Mouse (Mus musculus) neural tube, embryonic 11.5 days (tissue): ENCODE measurements around the gene Nfkbil1. TPM values are rescaled to one million over a fixed set of nuclear protein-coding genes. Genes with fewer than 3 reads are reported as not detected.
A peak's percentile ranks its signal among the peaks of the same experiment; 100 is the strongest.

Experiments used
- ATAC-seq: fragments of 200-750 bp; cut with Nextera tagmentation; 2 replicates; pipeline ENCODE4 v1.8.0; 2017; ENCODE audit warnings: moderate number of reproducible peaks, mild to moderate bottlenecking, moderate TSS enrichment, moderate library complexity; ENCODE audit not compliant: insufficient read depth, low FRiP score, low TSS enrichment
- DNase-seq: peaks from one replicate; pipeline ENCODE4 v3.0.0-alpha.2; 2015; ENCODE audit warnings: low spot score
- H3K27ac ChIP-seq: fragments of 300-500 bp; sonication (generic); 2 replicates; pipeline ENCODE4 v1.5.1; 2014; ENCODE audit warnings: low read depth, mild to moderate bottlenecking, low read length
- H3K27me3 ChIP-seq: fragments of 300-500 bp; sonication (generic); 2 replicates; pipeline ENCODE4 v1.6.1; 2014; ENCODE audit warnings: mild to moderate bottlenecking, low read length, mixed read lengths; ENCODE audit not compliant: control insufficient read depth, insufficient read depth
- H3K36me3 ChIP-seq: fragments of 300-500 bp; sonication (generic); 2 replicates; pipeline ENCODE4 v1.6.1; 2014; ENCODE audit warnings: mild to moderate bottlenecking, low read length, moderate library complexity, mixed read lengths; ENCODE audit not compliant: control insufficient read depth, insufficient read depth
- H3K4me1 ChIP-seq: fragments of 300-500 bp; sonication (generic); 2 replicates; pipeline ENCODE4 v1.6.1; 2014; ENCODE audit warnings: low read length, mixed read lengths; ENCODE audit not compliant: control insufficient read depth, insufficient read depth
- H3K4me2 ChIP-seq: fragments of 300-500 bp; sonication (generic); 2 replicates; pipeline ENCODE4 v1.6.1; 2014; ENCODE audit warnings: low read depth, mild to moderate bottlenecking, moderate library complexity
- H3K4me3 ChIP-seq: fragments of 300-500 bp; sonication (generic); 2 replicates; pipeline ENCODE4 v1.5.1; 2014; ENCODE audit warnings: low read depth, low read length
- H3K9ac ChIP-seq: fragments of 300-500 bp; sonication (generic); 2 replicates; pipeline ENCODE4 v1.6.1; 2014; ENCODE audit warnings: mild to moderate bottlenecking, low read length
- H3K9me3 ChIP-seq: fragments of 300-500 bp; sonication (generic); 2 replicates; pipeline ENCODE4 v1.6.1; 2016; ENCODE audit warnings: low read length; ENCODE audit not compliant: control insufficient read depth
- WGBS: fragments of 180-500 bp; shearing (Covaris S2); extraction: QIAGEN DNeasy Blood & Tissue Kit; methylation state at CpG from one replicate; pipeline ENCODE4 v1.1.7; 2014; 5-methylcytosine and 5-hydroxymethylcytosine counted together
- polyA plus RNA-seq: library from polyadenylated mRNA; unstranded; fragments of >200 nt; fragmentation: Nextera tagmentation; extraction: Ambion mirVana; gene quantifications from 2 replicates; pipeline ENCODE4 v1.2.1, GENCODE M21; 2014

Gene Nfkbil1
- polyA plus RNA-seq, 1 experiment from 2014 or later, result 5.0 TPM

GRCm38 (mm10) chr17:35267399-35268086 is 32.0 kb upstream of the Nfkbil1 start:
- WGBS, result 80% methylated on average over 1 of the region's 1 CpGs
- no peak for DNase-seq

DNA sequence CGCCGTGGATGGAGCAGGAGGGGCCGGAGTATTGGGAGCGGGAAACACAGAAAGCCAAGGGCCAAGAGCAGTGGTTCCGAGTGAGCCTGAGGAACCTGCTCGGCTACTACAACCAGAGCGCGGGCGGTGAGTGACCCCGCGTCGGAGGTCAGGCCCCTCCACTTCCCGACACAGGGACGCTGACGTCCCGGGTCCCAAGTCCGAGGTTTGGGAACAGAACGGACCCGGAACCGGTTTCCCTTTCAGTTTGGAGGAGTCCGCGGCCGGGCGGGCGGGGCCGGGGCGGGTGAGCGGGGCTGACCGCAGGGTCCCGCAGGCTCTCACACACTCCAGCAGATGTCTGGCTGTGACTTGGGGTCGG is 27.9 kb upstream of the Nfkbil1 start:
- H3K27me3 ChIP-seq, result no peaks in the 10 kb centered on the region
- H3K36me3 ChIP-seq, result no peaks in the 10 kb centered on the region
- DNase-seq, result peak; percentile 19
- H3K9me3 ChIP-seq, result no peaks in the 10 kb centered on the region
- no peaks in the 10 kb centered on the region for H3K4me1 ChIP-seq
- H3K4me3 ChIP-seq, result peak overlapping the region; percentile 66
- peak overlapping the region; percentile 91 for H3K4me2 ChIP-seq
- H3K27ac ChIP-seq, result no peak overlapping the region
- peak; percentile 37 for ATAC-seq
- peak overlapping the region; percentile 73 for H3K9ac ChIP-seq
- WGBS, result 3% methylated on average over 31 of the region's 31 CpGs

More at GRCm38 (mm10) chr17:35267399-35268086, 32.0 kb upstream of the Nfkbil1 start:
- no peak for ATAC-seq
- Histone ChIP-seq H3K4me2 (no peak overlapping the region), H3K27ac (no peak overlapping the region), H3K4me3 (no peak overlapping the region), H3K36me3 (no peaks in the 10 kb centered on the region), H3K9me3 (no peaks in the 10 kb centered on the region), H3K27me3 (no peaks in the 10 kb centered on the region), H3K4me1 (no peaks in the 10 kb centered on the region), H3K9ac (no peak overlapping the region)

- H3K4me1 ChIP-seq, result no peaks in the 10 kb centered on the region
- DNase-seq, result peak; percentile 86
- peak; percentile 92 for ATAC-seq
- H3K9me3 ChIP-seq, result no peaks in the 10 kb centered on the region
- WGBS, result under 1% methylated on average over 71 of the region's 73 CpGs
- peak within 1 kb of the TSS; percentile 73 for H3K9ac ChIP-seq
- H3K4me2 ChIP-seq, result peak within 1 kb of the TSS; percentile 91
- H3K27me3 ChIP-seq, result no peaks in the 10 kb centered on the region
- H3K27ac ChIP-seq, result no peak within 1 kb of the TSS
- H3K36me3 ChIP-seq, result no peaks in the 10 kb centered on the region
- H3K4me3 ChIP-seq, result peak within 1 kb of the TSS; percentile 66
Measured at GRCm38 (mm10) chr17:35262664-35263522, 27.3 kb upstream of the Nfkbil1 start, which contains the start of gene H2-D1. TSS of gene H2-D1 (plus strand) at chr17:35262730.

DNA sequence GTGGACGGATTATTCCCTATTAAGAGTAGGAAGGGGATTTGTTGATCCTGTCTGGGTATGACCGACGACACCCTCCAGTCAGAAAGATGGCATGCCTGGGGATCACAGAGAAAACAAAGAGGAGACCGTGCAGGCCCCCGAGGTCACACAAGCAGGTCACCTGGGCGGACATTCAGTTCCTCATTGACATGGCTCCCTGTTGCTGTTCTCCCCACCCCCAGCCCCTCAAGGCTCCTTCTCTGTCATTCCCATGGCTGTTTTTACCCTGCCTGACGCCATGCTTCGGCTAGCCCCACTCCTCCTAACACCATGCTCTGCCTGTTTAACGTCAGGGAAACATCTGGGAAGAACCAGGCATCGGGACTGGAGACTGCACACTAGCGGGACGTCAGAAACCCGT is 26.1 kb upstream of the Nfkbil1 start:
- no peaks in the 10 kb centered on the region for H3K9me3 ChIP-seq
- no peaks in the 10 kb centered on the region for H3K27me3 ChIP-seq
- H3K4me2 ChIP-seq, result no peak overlapping the region
- H3K4me3 ChIP-seq, result no peak overlapping the region
- no peaks in the 10 kb centered on the region for H3K36me3 ChIP-seq
- no peak overlapping the region for H3K27ac ChIP-seq
- ATAC-seq, result no peak
- H3K4me1 ChIP-seq, result no peaks in the 10 kb centered on the region
- WGBS, result 75% methylated on average over 13 of the region's 13 CpGs
- no peak for DNase-seq
- H3K9ac ChIP-seq, result no peak overlapping the region

- WGBS, result 82% methylated on average over 4 of the region's 4 CpGs
- no peaks in the 10 kb centered on the region for H3K36me3 ChIP-seq
- no peak for DNase-seq
Measured at GRCm38 (mm10) chr17:35259621-35260020, 24.0 kb upstream of the Nfkbil1 start.

GRCm38 (mm10) chr17:35258492-35259478 is 23.2 kb upstream of the Nfkbil1 start:
- Histone ChIP-seq H3K4me2 (no peak overlapping the region), H3K27ac (no peak overlapping the region), H3K27me3 (no peaks in the 10 kb centered on the region), H3K36me3 (peaks cover 4% of the 10 kb centered on the region; the same call in 1 of the 2 replicates), H3K9me3 (no peaks in the 10 kb centered on the region), H3K9ac (no peak overlapping the region), H3K4me3 (no peak overlapping the region), H3K4me1 (no peaks in the 10 kb centered on the region)
- 68% methylated on average over 13 of the region's 14 CpGs for WGBS
- ATAC-seq (no peak), DNase-seq (no peak)

More at GRCm38 (mm10) chr17:35259621-35260020, 24.0 kb upstream of the Nfkbil1 start:
- Histone ChIP-seq H3K9me3 (no peaks in the 10 kb centered on the region), H3K27ac (no peak overlapping the region), H3K4me1 (no peaks in the 10 kb centered on the region), H3K4me3 (no peak overlapping the region), H3K4me2 (no peak overlapping the region), H3K9ac (no peak overlapping the region), H3K27me3 (no peaks in the 10 kb centered on the region)
- no peak for ATAC-seq

DNA sequence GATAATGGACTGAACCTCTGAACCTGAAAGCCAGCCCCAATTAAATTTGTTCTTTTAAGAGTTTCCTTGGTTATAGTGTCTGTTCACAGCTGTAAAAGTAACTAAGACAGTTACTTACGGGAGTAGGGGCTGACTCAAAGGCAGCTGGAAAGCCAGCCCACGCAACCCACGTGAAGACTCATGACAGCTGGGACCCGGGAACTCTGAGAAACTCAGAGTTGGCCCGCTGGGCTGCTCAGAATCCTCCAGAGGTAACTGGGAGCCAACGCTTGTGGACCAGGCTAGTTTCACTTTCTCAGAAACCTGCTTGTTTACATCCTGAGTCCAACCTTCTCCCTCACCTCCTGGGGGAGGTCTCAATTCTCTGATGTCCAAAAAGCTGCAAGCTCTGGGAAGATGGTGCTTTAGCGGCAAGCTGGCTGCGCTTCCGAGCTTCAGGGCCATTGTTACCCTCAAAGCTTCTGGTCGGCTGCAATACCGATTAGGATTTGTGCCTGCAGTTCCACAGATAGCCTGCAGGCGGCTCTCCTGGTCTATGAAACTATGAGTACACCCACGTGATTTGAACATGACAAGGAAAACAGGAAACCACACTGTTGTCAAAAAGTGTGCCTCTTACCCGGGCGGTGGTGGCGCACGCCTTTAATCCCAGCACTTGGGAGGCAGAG is 22.4 kb upstream of the Nfkbil1 start:
- H3K4me1 ChIP-seq, result no peaks in the 10 kb centered on the region
- peaks cover 10% of the 10 kb centered on the region for H3K36me3 ChIP-seq
- H3K4me2 ChIP-seq, result peak overlapping the region; percentile 31
- H3K27ac ChIP-seq, result no peak overlapping the region
- no peaks in the 10 kb centered on the region for H3K27me3 ChIP-seq
- WGBS, result 19% methylated on average over 17 of the region's 17 CpGs
- no peaks in the 10 kb centered on the region for H3K9me3 ChIP-seq
- DNase-seq (peak; percentile 89), ATAC-seq (0 out of 2 replicates have a peak, but pooled peaks have one; percentile 20)
- peak overlapping the region; percentile 33 for H3K9ac ChIP-seq
- peak overlapping the region; percentile 19 for H3K4me3 ChIP-seq

- Histone ChIP-seq H3K27ac (no peak overlapping the region), H3K36me3 (peaks cover 14% of the 10 kb centered on the region), H3K27me3 (no peaks in the 10 kb centered on the region), H3K9ac (no peak overlapping the region), H3K4me3 (no peak overlapping the region), H3K4me2 (no peak overlapping the region), H3K9me3 (no peaks in the 10 kb centered on the region), H3K4me1 (no peaks in the 10 kb centered on the region)
- no peak for ATAC-seq
- DNase-seq, result no peak
- WGBS, result 72% methylated on average over 1 of the region's 1 CpGs
Measured at GRCm38 (mm10) chr17:35257378-35257777, 21.8 kb upstream of the Nfkbil1 start.
